Mouse (Mus musculus): ENCODE data around the gene Gm17428. TPM values are rescaled to one million over a fixed set of nuclear protein-coding genes. Genes with fewer than 3 reads are reported as not detected.
"Not testable (repeated sequence)": the region's sequence is repeated elsewhere in the genome, so short reads cannot be mapped to it uniquely, and the experiment has no call there.

Gm17428 gene
- polyA plus RNA-seq, 1 experiment from 2014 or later, result not detected

DNA sequence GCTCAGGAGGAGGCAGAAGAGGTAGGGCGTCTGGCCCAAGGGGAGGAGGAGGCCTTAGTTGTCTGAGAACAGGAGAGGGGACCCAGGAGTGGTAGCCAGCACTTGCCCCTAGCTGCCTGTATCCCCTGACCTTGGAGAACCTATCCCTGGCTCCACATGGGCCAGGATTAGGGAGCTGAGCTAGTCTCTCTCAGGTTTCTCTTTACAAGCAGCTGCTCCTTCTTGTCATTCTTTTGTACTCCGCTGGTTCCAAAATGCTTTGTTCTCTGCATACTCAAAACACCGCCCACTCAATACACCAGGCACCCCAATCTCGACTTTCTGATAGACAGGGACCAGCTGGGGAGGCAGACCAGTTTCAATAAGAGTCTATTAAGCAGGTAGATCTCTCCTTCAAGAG, 20.6 kb downstream of the Gm17428 start:
- no peak overlapping the region for H3K4me3 ChIP-seq
- no peaks in the 10 kb centered on the region for H3K36me3 ChIP-seq
- peak overlapping the region; percentile 77 for H3K27ac ChIP-seq
- DNase-seq (ENCODE audit: low spot score), result no peak
- H3K4me1 ChIP-seq (replicated peaks), result peaks cover 45% of the 10 kb centered on the region
- peaks cover 4% of the 10 kb centered on the region; the same call in 1 of the 2 replicates for H3K27me3 ChIP-seq (ENCODE audit: insufficient read depth, poor library complexity, severe bottlenecking)
- WGBS, result 42% methylated on average over 4 of the region's 4 CpGs
- no peaks in the 10 kb centered on the region for H3K9me3 ChIP-seq

DNA sequence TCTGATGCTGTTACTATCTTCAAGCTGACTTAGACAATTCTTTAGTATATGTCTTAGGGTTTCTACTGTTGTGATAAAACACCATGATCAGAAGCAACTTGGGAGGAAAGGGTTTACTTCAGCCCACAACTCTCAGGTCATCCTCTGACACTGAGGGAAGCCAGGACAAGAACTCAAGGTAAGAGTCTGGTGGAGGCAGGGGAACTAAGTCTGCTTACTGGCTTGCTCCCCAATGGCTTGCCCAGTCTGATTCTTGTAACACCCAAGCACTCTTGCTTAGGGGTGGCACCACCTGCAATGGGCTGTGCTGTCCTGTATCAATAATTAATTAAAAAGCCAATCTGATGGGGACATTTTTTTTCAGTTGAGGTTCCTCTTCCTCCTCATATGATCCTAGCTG, 21.9 kb downstream of the Gm17428 start:
- Histone ChIP-seq H3K4me3 (no peak overlapping the region), H3K9me3 (no peaks in the 10 kb centered on the region), H3K27me3 (ENCODE audit: insufficient read depth, poor library complexity, severe bottlenecking) (peaks cover 3% of the 10 kb centered on the region; the same call in 1 of the 2 replicates), H3K27ac (no peak overlapping the region), H3K36me3 (no peaks in the 10 kb centered on the region), H3K4me1 (replicated peaks) (peaks cover 47% of the 10 kb centered on the region)
- DNase-seq (ENCODE audit: low spot score), result no peak

- H3K27me3 ChIP-seq (ENCODE audit: insufficient read depth, poor library complexity, severe bottlenecking); H3K9me3 ChIP-seq; H3K27ac ChIP-seq; H3K4me3 ChIP-seq; H3K36me3 ChIP-seq; DNase-seq (ENCODE audit: low spot score): not testable (repeated sequence)
- H3K4me1 ChIP-seq (replicated peaks), result peaks cover 47% of the 10 kb centered on the region
- WGBS, result 87% methylated on average over 5 of the region's 5 CpGs
These were observed 23.1 kb downstream of the Gm17428 start for GRCm38 (mm10) chr14:54999868-55000267.

DNA sequence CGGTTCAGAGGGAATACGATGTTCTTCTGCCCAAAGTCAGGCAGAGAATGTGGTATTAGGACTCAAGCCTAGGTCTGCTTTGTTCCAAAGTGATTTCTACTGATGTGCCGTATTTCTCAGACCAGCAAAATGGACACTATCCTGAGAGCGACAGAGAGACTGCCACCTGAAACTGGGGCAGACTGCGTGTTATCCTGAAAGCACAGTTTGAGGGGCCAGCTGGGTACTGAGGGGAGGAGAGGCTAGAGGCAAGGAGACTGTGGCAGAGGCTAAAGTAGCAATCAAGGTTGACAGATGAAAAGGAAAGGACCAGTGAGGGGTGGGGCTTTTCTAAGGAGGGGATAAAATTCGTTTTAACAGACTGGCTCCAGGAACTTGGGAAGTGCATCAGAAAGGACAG, 24.1 kb downstream of the Gm17428 start:
- Histone ChIP-seq H3K4me3 (no peak overlapping the region), H3K27ac (no peak overlapping the region), H3K4me1 (replicated peaks) (peaks cover 38% of the 10 kb centered on the region), H3K9me3 (no peaks in the 10 kb centered on the region), H3K27me3 (ENCODE audit: insufficient read depth, poor library complexity, severe bottlenecking) (no peaks in the 10 kb centered on the region), H3K36me3 (no peaks in the 10 kb centered on the region)
- DNase-seq (ENCODE audit: low spot score), result no peak
- 84% methylated on average over 6 of the region's 6 CpGs for WGBS

- DNase-seq (ENCODE audit: low spot score), result no peak
- no peaks in the 10 kb centered on the region for H3K9me3 ChIP-seq
- peaks cover 32% of the 10 kb centered on the region for H3K4me1 ChIP-seq (replicated peaks)
- no peaks in the 10 kb centered on the region for H3K27me3 ChIP-seq (ENCODE audit: insufficient read depth, poor library complexity, severe bottlenecking)
- 97% methylated on average over 2 of the region's 2 CpGs for WGBS
- no peak overlapping the region for H3K4me3 ChIP-seq
- no peak overlapping the region for H3K27ac ChIP-seq
- H3K36me3 ChIP-seq, result no peaks in the 10 kb centered on the region
These were observed 24.7 kb downstream of the Gm17428 start for GRCm38 (mm10) chr14:55001446-55001845.

DNA sequence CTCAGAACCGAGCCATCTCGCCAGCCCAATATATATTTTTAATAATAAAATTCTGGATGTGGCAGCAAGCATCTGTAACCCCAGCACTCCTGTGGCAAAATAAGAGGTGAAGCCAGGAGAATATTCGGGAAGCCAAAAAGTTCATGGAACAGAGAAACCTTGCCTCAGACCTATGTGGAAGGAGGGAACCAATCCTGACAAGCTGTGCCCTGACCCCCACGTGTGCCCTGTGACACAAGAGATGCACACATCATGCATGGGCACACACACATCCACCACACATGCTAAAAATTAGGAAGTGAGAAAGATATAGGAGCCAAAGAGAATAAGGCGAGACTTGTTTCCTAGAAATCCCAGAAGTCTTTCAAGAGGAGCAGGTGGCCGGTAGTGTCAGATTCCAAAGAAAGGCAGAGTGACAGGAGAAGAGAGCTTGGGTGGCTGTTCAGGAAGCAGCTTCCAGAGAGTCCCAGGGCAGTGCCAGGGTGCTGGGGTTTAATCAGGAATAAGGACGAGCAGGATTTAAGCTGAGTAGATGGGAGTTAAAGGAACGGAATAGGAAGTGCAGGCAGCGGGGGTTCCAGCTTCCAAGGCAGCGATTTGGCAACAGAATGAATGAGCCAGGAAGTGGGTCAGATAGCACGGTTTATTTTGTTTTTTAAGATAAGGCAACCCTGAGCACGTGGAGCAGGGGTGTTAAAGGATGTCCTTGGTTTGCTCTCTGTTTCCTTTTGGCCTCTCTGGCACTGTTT, 25.4 kb downstream of the Gm17428 start:
- H3K4me3 ChIP-seq, result no peak overlapping the region
- no peak for DNase-seq (ENCODE audit: low spot score)
- WGBS, result 50% methylated on average over 12 of the region's 12 CpGs
- no peaks in the 10 kb centered on the region for H3K27me3 ChIP-seq (ENCODE audit: insufficient read depth, poor library complexity, severe bottlenecking)
- H3K9me3 ChIP-seq, result no peaks in the 10 kb centered on the region
- peaks cover 25% of the 10 kb centered on the region for H3K4me1 ChIP-seq (replicated peaks)
- H3K36me3 ChIP-seq, result no peaks in the 10 kb centered on the region
- H3K27ac ChIP-seq, result peak overlapping the region; percentile 0; the same call in 1 of the 2 replicates

DNA sequence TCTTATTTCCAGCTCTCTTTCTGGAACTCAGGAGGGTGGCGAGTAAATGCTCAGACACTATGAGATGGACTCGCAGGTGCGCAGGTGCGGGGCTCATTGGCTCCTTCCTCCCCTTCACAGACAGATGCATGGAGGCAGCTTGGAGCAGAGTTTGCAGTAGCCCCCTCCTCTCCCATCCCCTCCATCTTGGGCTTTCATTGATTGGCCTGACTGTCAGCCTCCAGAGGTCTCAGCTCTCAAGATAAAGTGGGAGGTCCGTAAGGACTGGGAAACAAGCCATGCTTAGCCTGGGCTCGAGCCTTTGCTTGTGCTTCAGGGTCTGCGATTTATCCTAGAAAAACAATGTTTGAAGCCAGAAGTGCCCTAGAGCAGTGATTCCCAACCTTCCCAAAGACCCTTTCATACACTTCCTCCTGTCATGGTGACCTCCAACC, 26.0 kb downstream of the Gm17428 start:
- 0 out of 2 replicates have a peak overlapping the region, but pooled peaks have one; percentile 0 for H3K27ac ChIP-seq
- peaks cover 19% of the 10 kb centered on the region for H3K4me1 ChIP-seq (replicated peaks)
- H3K36me3 ChIP-seq, result no peaks in the 10 kb centered on the region
- H3K4me3 ChIP-seq, result no peak overlapping the region
- H3K9me3 ChIP-seq, result no peaks in the 10 kb centered on the region
- no peak for DNase-seq (ENCODE audit: low spot score)
- H3K27me3 ChIP-seq (ENCODE audit: insufficient read depth, poor library complexity, severe bottlenecking), result no peaks in the 10 kb centered on the region
- 65% methylated on average over 7 of the region's 7 CpGs for WGBS

DNA sequence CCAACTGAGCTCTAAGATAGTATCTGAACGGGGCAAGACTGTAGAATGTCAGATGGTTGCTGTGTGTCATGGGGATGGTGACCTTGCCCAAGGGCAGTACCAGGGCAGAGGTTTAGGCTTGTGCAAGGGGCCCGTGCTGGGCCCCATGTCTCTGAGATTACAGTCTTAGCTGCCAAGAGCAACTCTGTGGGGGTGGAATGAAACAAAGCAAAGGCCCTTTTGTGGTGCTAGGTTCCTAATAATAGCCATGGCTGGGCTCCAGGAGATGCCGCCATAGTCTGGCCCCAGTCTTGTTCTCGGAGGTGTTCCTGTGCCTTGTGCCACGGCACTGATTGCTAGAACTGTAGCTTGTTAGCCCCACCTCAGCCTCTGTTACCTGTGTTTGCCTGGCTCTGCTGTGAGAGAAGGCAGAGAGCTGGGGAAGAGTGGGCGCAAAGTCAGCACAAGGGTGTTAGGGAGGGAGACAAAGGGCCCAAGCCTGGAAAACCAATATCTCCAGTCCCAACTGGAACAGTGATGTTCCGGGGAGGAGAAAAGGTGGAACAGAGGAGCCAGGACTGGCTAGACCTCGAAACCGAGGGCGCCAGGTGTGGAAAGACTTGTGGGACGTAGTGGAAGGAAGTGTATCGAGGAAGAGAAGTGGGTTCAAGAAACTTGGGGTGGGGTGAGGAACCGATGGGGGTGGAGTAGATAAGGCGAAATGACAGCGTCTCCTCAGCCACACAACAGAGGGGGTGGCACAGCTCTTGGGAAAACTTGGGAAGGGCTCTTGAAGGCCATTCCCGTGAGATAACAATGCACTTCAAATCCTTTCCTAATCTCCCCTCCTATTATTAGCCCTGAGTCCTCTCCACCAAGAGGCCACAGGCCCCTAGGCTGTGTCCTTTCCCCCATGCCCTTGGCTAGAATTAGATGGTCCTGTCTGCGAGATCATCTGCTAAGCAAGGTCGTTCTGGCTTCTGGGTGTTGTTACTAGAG, 27.4 kb downstream of the Gm17428 start:
- DNase-seq (ENCODE audit: low spot score), result no peak
- Histone ChIP-seq H3K4me3 (no peak overlapping the region), H3K36me3 (no peaks in the 10 kb centered on the region), H3K27me3 (ENCODE audit: insufficient read depth, poor library complexity, severe bottlenecking) (no peaks in the 10 kb centered on the region), H3K4me1 (replicated peaks) (peaks cover 19% of the 10 kb centered on the region), H3K27ac (peak overlapping the region; percentile 46; the same call in 1 of the 2 replicates), H3K9me3 (no peaks in the 10 kb centered on the region)
- WGBS, result 77% methylated on average over 18 of the region's 18 CpGs

DNA sequence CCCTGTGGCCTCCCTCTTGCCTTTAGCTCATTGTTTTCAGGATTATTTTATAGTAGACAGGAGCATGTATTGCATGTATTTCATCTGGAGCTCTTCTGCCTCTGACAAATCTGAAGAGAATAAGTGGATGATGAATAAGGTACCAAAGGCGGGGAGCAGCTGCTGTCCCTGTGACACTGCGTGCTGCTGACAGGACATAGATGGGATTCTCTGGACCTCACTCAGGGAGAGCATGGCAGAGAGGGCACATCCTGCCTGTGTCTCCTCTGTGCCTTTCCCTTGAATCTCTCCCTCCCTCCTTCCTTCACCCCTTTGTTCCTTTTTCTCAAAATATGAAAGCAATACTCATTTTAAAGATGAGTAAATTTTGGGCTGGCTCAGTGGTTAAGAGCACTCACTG, 28.8 kb downstream of the Gm17428 start:
- Histone ChIP-seq H3K27me3 (ENCODE audit: insufficient read depth, poor library complexity, severe bottlenecking) (no peaks in the 10 kb centered on the region), H3K27ac (no peak overlapping the region), H3K4me3 (no peak overlapping the region), H3K4me1 (replicated peaks) (peaks cover 19% of the 10 kb centered on the region), H3K9me3 (no peaks in the 10 kb centered on the region), H3K36me3 (no peaks in the 10 kb centered on the region)
- 79% methylated on average over 2 of the region's 2 CpGs for WGBS
- no peak for DNase-seq (ENCODE audit: low spot score)

DNA sequence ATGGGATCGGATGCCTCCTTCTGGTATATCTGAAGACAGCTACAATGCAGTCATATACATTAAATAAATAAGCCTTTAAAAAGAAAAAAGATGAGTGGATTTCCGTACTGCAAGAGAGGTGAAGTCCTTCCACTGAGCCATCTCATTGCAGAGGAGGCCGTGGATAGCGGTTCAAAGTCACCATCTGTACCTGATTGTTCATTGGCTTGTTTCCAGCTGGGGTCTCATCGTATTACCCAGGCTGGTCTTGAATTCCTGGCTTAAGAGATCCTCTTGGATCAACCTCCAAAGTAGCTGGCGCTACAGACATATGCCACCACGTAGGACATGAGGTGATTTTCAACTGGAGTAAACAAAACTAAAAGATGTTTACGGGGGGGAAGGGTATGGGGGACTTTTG, 29.2 kb downstream of the Gm17428 start:
- Histone ChIP-seq H3K4me3 (no peak overlapping the region), H3K27ac (no peak overlapping the region), H3K9me3 (0 out of 2 replicates have a peak, but pooled peaks cover under 1% of the 10 kb centered on the region), H3K27me3 (ENCODE audit: insufficient read depth, poor library complexity, severe bottlenecking) (no peaks in the 10 kb centered on the region), H3K36me3 (no peaks in the 10 kb centered on the region), H3K4me1 (replicated peaks) (peaks cover 19% of the 10 kb centered on the region)
- WGBS, result 89% methylated on average over 8 of the region's 8 CpGs
- DNase-seq (ENCODE audit: low spot score), result no peak

DNA sequence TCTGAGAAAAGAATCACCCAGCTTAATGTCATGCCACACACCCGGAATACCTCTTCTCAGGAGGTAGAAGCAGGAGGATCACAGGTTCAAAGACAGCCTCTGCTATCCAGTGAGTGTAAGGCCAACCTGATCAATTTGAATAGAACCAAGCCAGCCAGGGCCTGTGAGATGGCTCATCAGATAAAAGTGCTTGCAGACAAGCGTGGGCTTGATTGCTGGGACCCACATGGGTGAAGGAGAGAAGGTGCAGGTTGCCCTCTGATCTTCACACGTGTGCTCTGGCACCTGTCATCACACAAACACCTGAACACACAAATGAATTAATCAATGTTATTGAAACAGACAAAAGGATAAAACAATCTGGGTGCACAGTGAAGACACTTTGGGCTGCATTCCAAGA, 29.8 kb downstream of the Gm17428 start:
- Histone ChIP-seq H3K36me3 (no peaks in the 10 kb centered on the region), H3K4me1 (replicated peaks) (peaks cover 19% of the 10 kb centered on the region), H3K27me3 (ENCODE audit: insufficient read depth, poor library complexity, severe bottlenecking) (no peaks in the 10 kb centered on the region), H3K4me3 (no peak overlapping the region), H3K9me3 (0 out of 2 replicates have a peak, but pooled peaks cover 3% of the 10 kb centered on the region), H3K27ac (no peak overlapping the region)
- no peak for DNase-seq (ENCODE audit: low spot score)
- 76% methylated on average over 3 of the region's 3 CpGs for WGBS

GRCm38 (mm10) chr14:55007120-55007908, 30.6 kb downstream of the Gm17428 start:
- Histone ChIP-seq H3K27ac (no peak overlapping the region), H3K27me3 (ENCODE audit: insufficient read depth, poor library complexity, severe bottlenecking) (no peaks in the 10 kb centered on the region), H3K4me3 (no peak overlapping the region), H3K36me3 (no peaks in the 10 kb centered on the region), H3K9me3 (0 out of 2 replicates have a peak, but pooled peaks cover 3% of the 10 kb centered on the region), H3K4me1 (replicated peaks) (peaks cover 16% of the 10 kb centered on the region)
- no peak for DNase-seq (ENCODE audit: low spot score)
- 88% methylated on average over 9 of the region's 9 CpGs for WGBS
